Mouse (Mus musculus): ENCODE results near the gene 9230104L09Rik. TPM values are rescaled to one million over a fixed set of nuclear protein-coding genes. Genes with fewer than 3 reads are reported as not detected.

The 9230104L09Rik gene
- 1 to 10 TPM in 1 of 2 experiments, under 1 TPM in 1; 0.66 to 1.5 TPM for total RNA-seq (2021)
- long read RNA-seq, experiment 1, partial matches to known transcripts = 0 of 3 reads
- long read RNA-seq, experiment 1, other reads (novel, unspliced or antisense) = 3 of 3 reads
- long read RNA-seq, experiment 2, partial matches to known transcripts = 0 of 2 reads
- long read RNA-seq, experiment 2, other reads (novel, unspliced or antisense) = 2 of 2 reads

DNA sequence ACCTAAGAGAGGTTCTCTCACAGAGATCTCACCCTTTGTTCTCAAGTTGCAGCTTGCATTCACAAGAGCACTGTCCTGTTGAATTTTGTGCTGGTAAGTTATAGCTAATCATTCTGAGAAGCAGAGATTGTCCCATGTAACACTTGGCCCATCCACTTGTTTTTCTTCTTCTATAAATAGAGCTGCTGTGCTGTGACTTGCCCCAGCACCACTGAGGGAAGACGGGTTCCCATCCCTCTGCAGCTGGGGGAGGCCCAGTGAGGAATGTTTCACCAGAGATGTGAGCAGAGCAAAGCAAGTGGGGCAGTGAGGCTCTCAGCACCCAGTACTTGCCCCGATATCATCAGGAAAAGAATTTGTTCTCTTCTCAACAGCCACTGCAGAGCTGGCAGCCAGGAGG is at the start of gene 9230104L09Rik:
Gene 9230104L09Rik (minus strand): TSS at position 73 of the 400 bp plus-strand sequence.
- intact Hi-C loops (cut with DNase I) = no loop called here
- peak in 1 of 2 experiments; percentile 25 for DNase-seq

GRCm38 (mm10) chr2:148902286-148902685 is 37.4 kb upstream of the 9230104L09Rik start:
- intact Hi-C loops (cut with DNase I) = loop anchor here (1.0 to 5.0 kb wide), 2 partner anchors 51 to 150 kb away; partner anchors contain the start of gene Cstl1
- DNase-seq = peak; percentile 47 to 70

- intact Hi-C loops (cut with DNase I) = loop anchor here (5.0 kb wide), 1 partner anchor 148 kb away; the partner anchor contains the start of gene Cstl1
- DNase-seq = no peak
Measured at GRCm38 (mm10) chr2:148900305-148900704, 35.5 kb upstream of the 9230104L09Rik start.

- no peak for DNase-seq
- intact Hi-C loops (cut with DNase I) = no loop called here
Measured at GRCm38 (mm10) chr2:148896219-148896618, 31.4 kb upstream of the 9230104L09Rik start.

DNA sequence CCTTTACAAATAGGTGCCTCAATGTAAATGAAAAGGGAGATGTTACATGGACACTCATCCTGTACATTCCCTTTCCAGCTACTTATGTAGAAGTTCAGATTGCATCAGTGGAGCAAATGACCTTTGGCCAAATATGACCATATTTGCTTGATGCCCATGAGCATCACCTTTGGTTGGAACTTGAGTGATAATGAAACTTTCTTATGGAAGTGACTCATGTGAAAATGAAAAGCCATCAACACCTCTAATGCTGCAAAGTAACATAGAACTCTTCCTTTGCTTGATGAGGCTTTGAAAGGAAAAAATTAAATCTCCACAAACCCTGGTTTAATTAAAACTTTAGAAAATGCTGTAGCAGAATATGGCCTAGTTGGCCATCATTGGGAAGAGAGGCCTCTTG is 28.3 kb upstream of the 9230104L09Rik start:
- intact Hi-C loops (cut with DNase I) = no loop called here
- DNase-seq = no peak

DNA sequence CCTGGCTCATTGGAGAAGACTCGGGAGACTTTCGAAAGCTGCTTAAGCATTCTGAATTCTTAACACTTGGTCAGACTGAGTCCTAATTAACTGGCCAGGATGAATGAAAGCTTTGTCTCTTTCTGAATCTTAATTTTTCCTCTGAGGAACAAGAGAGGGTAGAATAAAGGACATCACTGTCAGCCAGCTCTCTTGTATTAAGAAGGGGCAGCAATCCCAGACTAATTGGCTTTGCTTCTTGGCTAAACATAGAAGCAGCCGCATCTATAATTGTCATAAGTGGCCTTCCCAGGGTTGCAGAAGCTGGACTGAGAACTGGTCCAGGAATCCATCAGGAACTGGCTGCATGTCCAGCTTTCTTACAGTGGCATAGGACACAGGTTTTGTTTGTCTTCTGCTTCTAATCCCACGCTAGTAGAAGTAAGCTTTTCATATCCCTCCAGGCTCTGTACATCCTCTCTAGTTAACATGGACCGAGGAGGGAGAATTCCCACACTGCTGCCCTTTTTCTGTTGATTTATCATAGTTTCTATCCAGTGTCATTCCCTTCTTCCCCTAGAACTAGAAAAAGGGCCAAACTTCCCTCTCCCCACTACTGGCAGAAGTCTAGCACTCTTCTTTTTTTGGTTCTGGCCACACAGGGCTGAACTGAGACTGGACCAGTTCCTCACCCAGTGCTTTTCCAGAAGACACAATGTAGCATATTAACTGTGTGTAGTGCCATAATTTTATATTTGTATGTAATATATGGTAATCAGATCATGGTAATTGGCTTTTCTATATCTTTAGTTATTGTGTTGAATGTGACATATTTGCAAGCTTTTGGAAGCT is 25.4 kb upstream of the 9230104L09Rik start:
- intact Hi-C loops (cut with DNase I) = no loop called here
- no peak for DNase-seq

GRCm38 (mm10) chr2:148889331-148890010 is 24.6 kb upstream of the 9230104L09Rik start:
- DNase-seq = no peak
- intact Hi-C loops (cut with DNase I) = no loop called here

- intact Hi-C loops (cut with DNase I) = no loop called here
- no peak for DNase-seq
Measured at GRCm38 (mm10) chr2:148888872-148889271, 24.0 kb upstream of the 9230104L09Rik start.

DNA sequence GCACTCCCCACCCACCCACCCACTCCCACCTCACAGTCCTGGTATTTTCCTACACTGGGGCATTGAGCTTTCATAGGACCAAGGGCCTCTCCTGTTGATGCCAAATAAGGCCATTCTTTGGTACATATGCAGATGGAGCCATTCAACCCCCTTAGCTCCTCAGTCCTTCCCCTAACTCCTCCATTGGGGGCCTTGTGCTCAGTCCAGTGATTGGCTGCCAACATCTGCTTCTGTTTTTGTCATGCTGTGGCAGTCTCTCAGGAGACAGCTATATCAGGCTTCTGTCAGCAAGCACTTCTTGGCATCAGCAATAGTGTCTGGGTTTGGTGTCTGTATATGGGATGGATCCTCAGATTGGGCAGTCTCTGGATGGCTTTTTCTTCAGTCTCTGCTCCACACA is 19.9 kb upstream of the 9230104L09Rik start:
- no peak for DNase-seq
- intact Hi-C loops (cut with DNase I) = no loop called here

DNA sequence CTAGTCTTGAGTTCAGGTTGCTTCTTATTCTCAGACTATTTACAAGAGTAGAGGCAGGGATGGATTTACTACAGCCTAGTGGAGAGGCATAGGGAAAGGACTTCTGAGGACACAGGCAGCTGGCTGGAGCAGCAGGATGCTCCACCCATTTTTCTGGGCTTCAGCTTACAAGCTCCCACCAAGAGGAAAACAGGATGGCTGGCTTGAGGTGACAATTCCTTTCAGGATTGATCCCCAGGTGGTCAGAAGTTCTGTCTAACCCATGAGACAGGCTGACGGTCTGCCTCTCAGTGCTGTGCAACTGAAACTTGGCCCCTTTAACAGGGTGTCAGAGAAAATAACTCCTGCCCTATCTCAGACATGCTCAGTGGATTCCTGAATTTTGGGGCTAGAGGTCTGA is 14.4 kb upstream of the 9230104L09Rik start:
- intact Hi-C loops (cut with DNase I) = no loop called here
- DNase-seq = peak in 1 of 2 experiments; percentile 36

DNA sequence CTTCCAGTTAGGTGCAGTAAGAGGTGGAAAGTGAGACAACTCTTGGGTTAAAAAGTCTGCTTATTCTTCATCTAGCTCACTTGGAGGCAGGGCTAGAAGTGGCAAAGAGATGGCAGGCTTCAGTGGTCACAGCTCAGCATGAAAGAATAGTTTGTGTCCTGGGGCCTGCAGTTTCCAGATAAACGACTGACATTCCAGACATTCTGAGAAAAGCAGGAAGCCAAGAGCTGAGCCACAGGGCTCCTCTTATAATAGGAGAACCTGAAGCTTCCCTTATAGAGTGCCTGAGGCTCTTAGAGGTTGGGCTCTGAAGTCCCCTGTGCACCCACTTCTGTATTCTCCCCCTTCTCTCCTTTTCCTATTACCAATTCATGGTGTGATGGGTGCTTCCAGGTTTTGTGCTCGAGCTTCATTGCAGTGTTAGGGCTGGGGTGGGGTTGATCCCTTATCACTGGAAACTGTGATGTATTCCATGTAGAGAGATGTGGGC is 13.8 kb upstream of the 9230104L09Rik start:
- DNase-seq = no peak
- intact Hi-C loops (cut with DNase I) = no loop called here

- peak; percentile 59 to 60 for DNase-seq
- intact Hi-C loops (cut with DNase I) = no loop called here
Measured at GRCm38 (mm10) chr2:148877016-148877770, 12.4 kb upstream of the 9230104L09Rik start.

GRCm38 (mm10) chr2:148875335-148875811 is 10.5 kb upstream of the 9230104L09Rik start, which contains the start of gene Cst3:
Gene Cst3, minus strand, starts transcription at chr2:148875692.
- peak; percentile 93 to 96 for DNase-seq
- intact Hi-C loops (cut with DNase I) = no loop called here

DNA sequence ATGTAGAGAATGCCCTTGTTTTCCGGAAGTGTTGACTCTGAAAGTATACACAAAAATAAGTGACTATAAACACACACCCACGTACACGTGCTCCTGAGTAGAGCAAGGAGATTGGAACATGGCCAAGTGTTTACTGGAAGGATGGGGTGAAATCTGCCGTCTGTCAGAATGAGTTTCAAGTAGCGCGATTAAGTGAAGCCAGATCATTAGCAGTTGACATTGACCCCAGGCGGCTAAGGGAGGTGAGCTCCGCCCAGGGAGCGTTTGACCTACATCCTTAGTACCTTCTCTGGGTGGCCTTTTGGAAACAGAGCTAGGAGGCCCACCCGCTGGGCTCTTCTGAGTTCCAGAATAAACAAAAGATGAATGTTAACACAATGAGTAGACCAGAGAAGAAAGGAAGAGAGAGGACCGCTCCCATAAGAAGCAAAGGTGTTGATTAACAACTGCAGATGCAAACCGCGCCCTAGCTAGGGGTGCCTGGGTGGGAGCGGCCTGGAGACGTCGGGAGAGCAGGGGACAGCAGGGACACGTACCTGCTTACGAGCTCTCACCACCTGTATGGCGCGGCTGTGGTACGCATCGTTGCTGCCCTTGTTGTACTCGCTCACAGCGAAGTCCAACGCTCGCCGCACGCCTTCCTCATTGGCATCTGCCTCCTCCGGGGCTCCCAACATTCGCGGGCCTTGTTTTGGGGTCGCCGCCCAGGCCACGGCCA is 9.9 kb upstream of the 9230104L09Rik start:
- intact Hi-C loops (cut with DNase I) = no loop called here
- DNase-seq = no peak

- intact Hi-C loops (cut with DNase I) = no loop called here
- DNase-seq = no peak
Measured at GRCm38 (mm10) chr2:148874224-148874616, 9.4 kb upstream of the 9230104L09Rik start.

GRCm38 (mm10) chr2:148872860-148873259 is 8.0 kb upstream of the 9230104L09Rik start:
- DNase-seq = no peak
- intact Hi-C loops (cut with DNase I) = no loop called here

GRCm38 (mm10) chr2:148870526-148870925 is 5.7 kb upstream of the 9230104L09Rik start:
- intact Hi-C loops (cut with DNase I) = no loop called here

DNA sequence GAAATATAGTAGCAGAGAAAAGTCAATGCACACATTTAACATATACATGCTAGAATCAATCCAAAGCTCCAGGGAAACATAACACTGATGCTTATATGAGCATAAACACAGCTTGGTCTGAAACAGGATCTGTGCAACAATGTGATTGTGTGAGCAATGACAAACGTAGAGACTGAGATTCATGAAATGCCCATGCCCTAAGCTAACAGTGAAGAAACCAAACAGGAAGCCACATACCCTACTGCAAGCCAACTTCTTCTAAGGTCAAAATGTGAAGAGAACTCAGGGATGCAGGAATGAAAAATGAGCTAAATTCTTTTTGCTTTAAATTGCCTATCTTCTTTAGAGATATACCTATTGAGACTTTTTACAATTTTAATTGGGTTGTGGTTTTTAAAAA is 4.1 kb upstream of the 9230104L09Rik start:
- intact Hi-C loops (cut with DNase I) = no loop called here
- DNase-seq = no peak

More at GRCm38 (mm10) chr2:148870526-148870925, 5.7 kb upstream of the 9230104L09Rik start:
- no peak for DNase-seq

GRCm38 (mm10) chr2:148861693-148862092 is 3.1 kb downstream of the 9230104L09Rik start:
- DNase-seq = no peak
- intact Hi-C loops (cut with DNase I) = no loop called here

Measured in gastrocnemius, postnatal 36 days (tissue).